Mouse (Mus musculus) cerebellum, adult 9-11 months (tissue): Measurements from ENCODE around the gene Rnaseh2a.

ENCODE experiments used
- DNase-seq: peaks from one replicate; pipeline ENCODE4 v3.0.0; 2022

Gene Rnaseh2a

GRCm38 (mm10) chr8:84969241-84970134, at the start of gene Rnaseh2a, which contains the start of the genes Gm49661 and Prdx2:
TSS of gene Rnaseh2a (minus strand) at chr8:84969767.
TSS of gene Gm49661 (minus strand) at chr8:84969433.
TSS of gene Prdx2 (plus strand) at chr8:84969587.
- peak; percentile 81 for DNase-seq

GRCm38 (mm10) chr8:85017209-85017608, 47.6 kb upstream of the Rnaseh2a start:
- no peak for DNase-seq

DNA sequence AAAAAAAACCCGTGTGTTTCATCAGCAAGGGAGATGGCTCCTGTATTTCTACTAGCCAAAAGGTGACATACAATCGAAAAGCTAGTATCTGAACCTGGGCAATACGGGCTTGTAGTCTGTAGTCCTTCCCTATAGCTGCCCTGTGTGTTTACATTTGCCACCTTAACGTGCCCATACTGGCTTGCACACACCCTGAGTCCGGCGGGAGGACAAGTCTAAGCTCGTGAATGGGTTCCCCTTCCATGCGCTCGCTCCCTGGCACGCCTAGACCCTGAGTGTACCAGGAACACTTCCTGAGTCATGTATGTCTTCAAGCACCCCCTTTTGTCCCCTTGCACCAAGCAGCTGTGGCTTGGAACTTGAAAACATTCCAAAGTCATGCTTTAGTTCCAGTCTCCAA, 47.2 kb upstream of the Rnaseh2a start:
- peak; percentile 10 for DNase-seq

DNA sequence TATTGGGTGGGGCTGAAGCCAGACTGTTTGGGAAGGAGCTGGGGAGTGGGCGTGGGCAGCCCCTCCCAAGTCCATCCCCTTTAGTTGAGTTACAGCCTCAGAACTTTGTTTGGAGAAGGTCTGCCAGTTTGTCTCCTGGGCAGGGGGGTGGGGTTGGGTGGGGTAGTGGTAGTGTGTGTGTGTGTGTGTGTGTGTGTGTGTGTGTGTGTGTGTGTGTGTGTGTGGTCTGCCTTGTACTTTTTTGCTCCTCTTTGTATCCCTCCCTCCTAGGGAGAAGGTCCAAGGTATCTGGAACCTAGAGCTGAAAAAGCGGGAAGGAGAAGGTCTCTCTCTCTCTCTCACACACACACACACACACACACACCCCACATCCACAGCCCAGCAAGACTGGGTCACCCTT, 44.9 kb upstream of the Rnaseh2a start, which contains the start of gene Best2:
Gene Best2 (minus strand): TSS at position 101 of the 400 bp plus-strand sequence.
- no peak for DNase-seq

DNA sequence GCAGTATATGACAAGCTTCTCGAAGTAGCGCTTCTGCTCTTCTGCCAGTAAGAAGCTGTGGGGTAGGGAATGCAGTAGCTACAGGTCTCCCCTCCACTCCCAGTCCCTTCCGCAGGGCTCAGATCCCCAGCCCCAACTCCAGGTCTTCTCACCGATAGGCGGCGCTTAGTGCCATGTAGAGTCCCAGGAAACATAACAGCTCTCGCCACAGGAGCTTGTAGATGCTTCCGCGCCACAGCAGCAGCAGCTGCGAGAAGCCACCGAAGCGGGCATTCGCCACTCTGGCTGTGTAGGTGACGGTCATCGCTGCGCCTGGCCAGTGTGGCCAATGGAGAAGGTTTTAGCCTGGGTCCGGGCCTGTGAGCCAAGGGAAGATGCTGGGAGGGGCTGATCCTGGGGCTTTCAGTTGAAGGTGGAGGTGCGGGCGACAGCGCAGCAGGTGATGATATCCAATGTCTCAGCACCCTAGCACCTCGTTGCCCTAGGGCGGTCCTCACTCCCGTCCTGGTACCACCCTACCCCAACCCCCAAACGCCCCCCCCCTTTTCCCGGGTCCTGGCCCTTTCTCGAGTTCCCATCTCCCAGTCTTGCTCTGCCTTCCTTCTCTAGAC, 43.8 kb upstream of the Rnaseh2a start:
- DNase-seq: peak; percentile 78

DNA sequence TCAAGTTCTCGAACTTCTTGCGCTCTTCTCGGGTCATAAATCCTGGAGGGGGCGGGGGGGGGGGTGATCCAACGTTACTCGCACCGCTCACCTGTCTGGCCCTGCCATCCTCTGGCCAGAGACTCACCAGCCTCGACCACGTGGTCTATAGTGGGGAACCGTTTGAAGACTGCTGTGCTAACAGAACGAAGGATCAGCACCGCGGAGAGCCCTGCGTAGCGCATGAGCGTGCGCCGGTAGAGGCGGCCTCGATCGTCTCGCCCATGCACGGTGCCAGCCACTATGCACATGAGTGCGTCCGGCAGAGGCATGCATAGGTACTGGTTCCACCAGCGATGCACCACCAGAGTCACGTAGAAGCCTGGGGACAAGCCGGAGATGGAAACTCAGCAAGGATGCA, 41.7 kb upstream of the Rnaseh2a start:
- no peak for DNase-seq

DNA sequence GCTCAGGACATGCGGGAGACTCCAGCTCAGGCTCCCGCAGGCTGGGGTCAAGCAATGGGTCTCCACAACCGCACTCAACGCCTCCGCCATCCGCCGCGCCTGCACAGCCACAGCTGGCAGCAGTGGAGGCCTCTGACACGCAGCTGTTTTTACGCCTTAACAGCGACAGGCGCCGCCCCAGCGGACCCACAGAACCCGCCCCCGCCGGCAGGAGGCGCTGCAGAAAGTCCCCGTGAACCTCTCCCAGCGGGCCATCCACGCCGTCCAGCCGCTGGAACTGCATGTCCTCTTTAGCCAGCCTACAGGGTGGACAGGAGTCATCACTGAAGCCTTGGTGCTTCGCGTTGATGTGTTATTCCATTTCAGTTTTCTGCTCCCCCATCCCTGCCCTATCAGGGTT, 38.1 kb upstream of the Rnaseh2a start:
- peak; percentile 8 for DNase-seq

GRCm38 (mm10) chr8:84997649-84998295, 28.2 kb upstream of the Rnaseh2a start:
- DNase-seq: peak; percentile 95

GRCm38 (mm10) chr8:84996978-84997377, 27.4 kb upstream of the Rnaseh2a start:
- DNase-seq: peak; percentile 28

DNA sequence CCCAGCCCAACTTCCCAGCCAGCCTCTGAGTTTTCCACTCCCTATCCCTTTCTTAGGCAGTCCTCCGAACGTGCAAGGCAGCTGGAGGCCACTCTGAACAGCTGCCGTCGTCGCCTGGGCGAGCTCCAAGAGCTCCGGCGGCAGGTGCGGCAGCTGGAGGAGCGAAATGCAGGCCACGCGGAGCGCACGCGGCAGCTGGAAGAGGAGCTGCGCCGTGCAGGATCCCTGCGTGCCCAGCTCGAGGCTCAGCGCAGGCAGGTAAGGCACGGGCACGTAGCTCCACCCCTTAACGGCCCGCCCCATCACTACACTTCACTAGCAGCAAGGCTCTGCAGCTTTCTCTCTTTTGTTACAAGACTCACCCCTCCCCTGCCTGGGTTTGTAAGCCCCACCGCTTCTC, 26.1 kb upstream of the Rnaseh2a start:
- DNase-seq: peak; percentile 33

DNA sequence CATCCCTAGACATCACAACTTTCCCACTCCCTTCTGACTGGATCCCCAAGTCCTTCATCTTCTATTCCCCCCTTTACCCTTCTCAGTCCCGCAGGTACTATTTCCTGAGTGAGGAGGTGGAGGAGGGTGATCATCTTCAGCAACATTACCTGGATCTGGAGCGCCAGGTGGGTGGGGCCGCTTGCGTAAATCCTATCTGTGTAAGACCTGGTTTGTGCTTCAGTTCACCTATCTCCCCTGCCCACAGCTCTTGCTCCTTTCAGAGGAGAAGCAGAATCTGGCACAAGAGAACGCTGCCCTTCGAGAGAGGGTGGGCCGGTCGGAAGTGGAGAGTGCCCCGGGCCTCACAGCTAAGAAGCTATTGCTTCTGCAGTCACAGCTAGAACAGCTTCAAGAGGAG, 24.8 kb upstream of the Rnaseh2a start:
- peak; percentile 32 for DNase-seq

DNA sequence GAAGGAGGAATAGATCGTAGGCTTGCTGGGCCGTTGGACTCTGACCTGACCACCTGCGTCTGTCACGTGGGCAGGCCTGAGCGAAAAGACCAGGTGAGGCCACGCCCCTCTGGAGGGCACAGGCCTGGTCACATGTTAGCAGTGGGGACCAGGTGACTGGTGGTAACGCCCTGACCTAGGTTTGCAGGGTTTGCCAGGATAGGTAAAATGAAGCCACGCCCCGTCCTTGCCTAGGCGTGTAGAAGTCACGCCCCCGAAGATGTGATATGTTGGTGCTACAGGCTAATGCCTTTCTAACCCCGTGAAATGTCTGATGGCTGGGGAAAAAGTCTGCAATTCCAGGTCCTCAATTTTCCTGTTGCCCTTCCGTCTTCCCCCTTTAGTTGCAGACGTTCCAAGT, 21.3 kb upstream of the Rnaseh2a start:
- DNase-seq: peak; percentile 88

- peak; percentile 97 for DNase-seq
Observed at GRCm38 (mm10) chr8:84990349-84990748, 20.8 kb upstream of the Rnaseh2a start, which contains the start of gene Hook2. TSS of gene Hook2 (plus strand) at chr8:84990603.

DNA sequence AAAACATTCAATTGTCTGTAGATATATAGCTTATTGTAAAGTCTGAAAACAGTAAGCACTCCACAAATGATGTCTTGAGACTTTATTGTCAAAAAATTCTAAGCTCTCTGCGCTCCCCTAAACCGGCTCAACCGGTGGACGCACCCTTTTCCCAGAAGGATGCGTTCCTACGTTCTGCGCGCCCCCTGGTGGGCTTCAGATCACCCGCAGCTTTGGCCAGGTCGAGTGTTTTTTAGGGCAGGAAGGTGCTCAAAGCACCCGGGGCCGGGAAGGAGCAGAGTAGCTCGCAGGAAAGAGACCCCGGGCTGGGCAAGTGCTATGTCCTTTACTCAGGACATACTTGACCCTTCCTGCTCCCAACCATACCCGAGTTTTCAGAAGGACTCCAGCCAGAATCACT, 20.2 kb upstream of the Rnaseh2a start:
- peak; percentile 90 for DNase-seq

DNA sequence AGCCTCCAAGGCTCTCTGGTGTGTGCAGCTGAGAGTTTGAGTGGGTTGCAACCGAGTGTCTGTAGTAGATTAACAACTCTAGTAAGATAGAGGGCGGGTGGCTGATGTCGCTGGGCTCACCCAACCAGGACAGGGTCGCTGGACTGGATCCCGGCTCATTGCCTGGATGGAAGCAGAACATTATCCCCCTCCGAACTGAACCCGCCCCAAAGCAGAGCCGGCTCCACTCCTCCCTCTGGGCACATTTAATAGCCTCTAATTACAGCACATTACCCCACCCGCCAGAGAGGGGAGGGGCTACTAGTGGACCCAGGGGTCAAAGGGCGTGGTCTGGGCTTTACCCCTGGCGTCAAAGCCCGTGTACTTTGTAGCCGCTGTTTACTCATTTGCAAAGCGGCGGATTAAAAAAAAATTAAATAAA, 19.8 kb upstream of the Rnaseh2a start:
- DNase-seq: peak; percentile 79

GRCm38 (mm10) chr8:84987903-84988302, 18.3 kb upstream of the Rnaseh2a start:
- DNase-seq: peak; percentile 68

DNA sequence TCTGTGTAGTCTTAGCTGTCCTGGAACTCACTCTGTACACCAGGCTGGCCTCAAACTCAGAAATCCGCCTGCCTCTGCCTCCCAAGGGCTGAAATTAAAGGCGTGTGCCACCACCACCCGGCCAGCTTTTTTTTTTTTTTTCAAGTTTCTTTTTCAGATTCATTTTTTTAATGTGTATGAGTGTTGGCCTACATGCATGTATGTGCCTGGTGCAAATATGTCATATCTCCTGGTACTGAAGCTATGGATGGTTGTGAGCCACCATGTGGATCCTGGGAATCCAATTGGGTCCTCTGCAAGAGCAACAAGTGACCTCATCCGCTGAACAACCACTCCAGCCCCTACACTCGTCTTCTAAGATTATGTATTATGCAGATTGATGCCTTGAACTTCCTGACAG, 17.8 kb upstream of the Rnaseh2a start:
- no peak for DNase-seq

DNA sequence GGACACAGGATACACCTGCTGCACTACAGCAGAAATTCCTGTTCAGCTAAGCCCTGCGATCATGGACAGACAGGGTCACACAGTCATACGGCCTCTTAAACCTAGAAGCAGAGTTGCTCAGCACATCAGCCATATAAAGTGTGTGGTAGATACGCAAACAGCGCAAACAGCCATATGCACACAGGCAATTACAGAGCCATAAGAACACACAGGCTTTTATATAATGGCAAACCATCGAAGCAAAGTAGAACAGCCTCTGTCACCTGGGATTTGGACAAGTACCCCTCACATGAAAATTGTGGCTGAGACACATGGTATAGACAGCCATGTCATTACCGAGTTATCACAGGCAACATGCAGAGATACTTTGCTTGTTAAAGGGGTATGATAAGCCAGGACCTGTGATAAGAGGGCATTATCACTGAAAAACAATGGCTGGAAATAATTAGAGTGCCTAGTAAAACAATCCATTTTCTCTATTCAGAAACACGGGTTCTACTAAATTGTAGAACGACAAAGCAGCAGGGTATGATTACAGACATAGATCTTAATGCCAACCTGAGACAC, 16.9 kb upstream of the Rnaseh2a start:
- no peak for DNase-seq

DNA sequence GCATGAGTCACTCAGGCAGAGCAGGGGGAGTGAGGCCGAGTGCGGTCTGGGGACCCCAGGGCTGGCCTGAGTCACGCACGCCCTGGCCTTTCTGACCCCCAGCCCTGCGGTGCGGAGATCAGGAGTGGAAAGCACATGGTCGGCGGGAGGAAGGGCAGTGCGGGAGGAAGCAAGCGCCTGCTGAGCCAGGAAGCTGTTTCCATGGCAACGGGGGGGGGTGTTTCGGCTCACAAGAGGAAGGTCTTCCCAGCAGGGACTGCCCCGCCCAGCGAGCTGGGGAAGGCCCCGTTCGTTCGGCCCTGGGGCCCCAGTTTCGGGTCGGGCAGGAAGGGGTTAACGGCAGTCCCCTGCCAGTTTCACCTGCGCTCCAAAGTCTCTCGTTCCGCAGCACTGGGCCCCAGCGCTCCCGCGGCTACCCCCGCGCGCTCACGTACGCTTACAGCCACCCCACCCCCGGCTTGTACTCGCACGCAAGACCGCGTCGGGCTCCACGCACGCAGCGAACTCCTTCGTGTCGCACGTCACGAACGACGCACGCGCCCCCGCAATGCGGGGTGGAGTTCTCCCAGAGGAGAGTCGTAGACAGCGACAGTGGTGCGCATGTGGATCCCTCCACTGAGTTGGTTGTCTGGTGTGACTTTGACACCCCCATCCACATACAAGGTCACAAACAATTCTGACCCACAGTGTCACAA, 16.3 kb upstream of the Rnaseh2a start:
- peak; percentile 95 for DNase-seq

DNA sequence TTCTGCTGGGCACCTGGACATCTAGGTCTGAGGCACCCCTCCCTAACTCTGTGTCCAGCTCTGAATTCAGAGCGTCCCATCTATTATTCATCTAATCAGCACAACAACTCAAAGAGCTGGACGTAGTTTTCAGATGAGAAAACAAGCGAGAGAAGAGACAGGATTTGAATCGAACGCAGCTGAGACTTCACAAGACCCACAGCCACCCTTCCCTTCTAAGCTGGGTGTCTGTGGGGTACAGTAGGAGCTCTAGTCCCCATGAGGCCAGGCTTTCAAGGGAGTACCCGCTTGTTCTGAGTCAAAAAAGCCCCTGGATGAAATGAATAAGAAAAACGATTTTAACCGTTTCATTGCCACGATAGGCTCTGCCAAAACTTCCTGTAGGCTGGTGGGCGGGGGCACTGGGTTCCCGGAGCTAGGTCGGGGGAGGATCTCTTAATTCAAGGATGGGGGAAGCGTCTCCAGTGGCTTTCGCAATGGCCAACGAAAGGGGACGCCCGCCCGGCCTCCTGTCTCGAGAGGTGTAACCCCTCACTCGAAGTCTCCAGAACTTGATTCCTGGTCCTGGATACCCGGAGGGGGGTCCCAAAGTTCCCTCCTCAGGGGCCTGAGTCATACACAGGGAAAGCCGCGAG, 15.6 kb upstream of the Rnaseh2a start:
- DNase-seq: no peak

DNA sequence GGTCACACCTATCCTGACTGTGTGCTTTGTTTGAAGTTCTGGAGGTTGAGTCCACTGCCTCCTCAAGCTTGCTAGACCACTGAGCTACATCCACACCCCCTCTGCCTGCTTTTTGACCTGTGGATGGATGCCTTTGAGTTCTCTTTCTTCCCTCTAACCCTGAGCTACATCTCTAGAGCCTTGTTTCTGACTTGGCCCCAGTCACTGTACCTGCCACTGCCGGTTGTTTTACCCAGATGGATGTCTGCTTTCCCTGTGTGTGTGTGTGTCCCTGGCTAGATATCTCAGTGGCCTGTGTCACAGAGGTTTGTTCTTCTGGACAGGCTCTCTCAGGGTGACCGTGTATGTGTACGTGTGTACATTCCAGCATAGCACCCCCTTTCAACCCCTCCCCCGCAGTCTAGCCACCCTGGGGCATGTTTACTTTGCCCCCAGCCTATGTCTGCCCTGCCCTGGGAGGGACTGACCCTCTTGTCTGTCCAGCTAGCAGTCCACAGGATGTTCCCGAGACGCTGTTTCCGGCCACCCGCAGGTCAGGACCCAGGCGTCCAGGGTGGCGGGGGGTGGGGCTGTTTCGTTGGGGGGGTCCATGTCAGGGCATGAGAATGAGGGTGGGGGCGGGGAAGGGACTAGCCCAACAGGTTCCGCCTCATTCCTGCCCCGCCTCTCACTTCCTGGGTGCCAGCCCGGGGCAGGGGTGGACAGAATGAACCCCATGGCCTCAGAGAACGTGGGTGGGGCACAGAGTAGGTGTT, 14.9 kb upstream of the Rnaseh2a start:
- peak; percentile 66 for DNase-seq
